Mouse (Mus musculus) small intestine, adult 2 months (tissue): Measurements from ENCODE around the gene Swt1. TPM values are rescaled to one million over a fixed set of nuclear protein-coding genes. Genes with fewer than 3 reads are reported as not detected.

Source experiments
- H3K27ac ChIP-seq: fragments of 200-500 bp; 2 replicates; pipeline ENCODE4 v1.5.1; 2012; ENCODE audit warnings: low read depth, low read length, control low read depth, inconsistent platforms; ENCODE audit not compliant: insufficient read depth
- H3K27me3 ChIP-seq: fragments of 200-500 bp; 2 replicates; pipeline ENCODE4 v1.6.1; 2012; ENCODE audit warnings: mild to moderate bottlenecking, moderate library complexity, low read length, inconsistent platforms; ENCODE audit not compliant: control insufficient read depth, insufficient read depth
- H3K36me3 ChIP-seq: fragments of 200-500 bp; 2 replicates; pipeline ENCODE4 v1.6.1; 2012; ENCODE audit warnings: mild to moderate bottlenecking, low read length, control low read depth, inconsistent platforms; ENCODE audit not compliant: control insufficient read depth, insufficient read depth
- H3K4me1 ChIP-seq: fragments of 200-500 bp; 2 replicates; pipeline ENCODE4 v1.6.1; 2012; ENCODE audit warnings: low read length, inconsistent platforms, mixed read lengths; ENCODE audit not compliant: control insufficient read depth, insufficient read depth, insufficient read length
- H3K4me3 ChIP-seq: fragments of 200-500 bp; 2 replicates; pipeline ENCODE4 v1.5.1; 2012; ENCODE audit warnings: low read depth, mild to moderate bottlenecking, control low read depth, inconsistent platforms, low read length, moderate library complexity
- CTCF ChIP-seq: fragments of 200-500 bp; IDR thresholded peaks from 2 replicates; pipeline ENCODE4 v1.5.1; 2012; ENCODE audit warnings: low read depth, mild to moderate bottlenecking, control low read depth, inconsistent platforms, low read length, moderate library complexity, mixed read lengths; ENCODE audit not compliant: insufficient replicate concordance, insufficient read length; ENCODE audit errors: extremely low read depth
- POLR2A ChIP-seq: fragments of 200-500 bp; IDR thresholded peaks from 2 replicates; pipeline ENCODE4 v1.6.1; 2012; ENCODE audit warnings: low read depth, mild to moderate bottlenecking, control low read depth, inconsistent platforms, low read length, moderate library complexity
- WGBS: fragments of 180-500 bp; shearing (Covaris S2); methylation state at CpG from one replicate; pipeline ENCODE4 v1.1.7; 2018; 5-methylcytosine and 5-hydroxymethylcytosine counted together
- polyA plus RNA-seq: library from polyadenylated mRNA; depleted of rRNA; stranded (reverse); fragments of >200 nt; gene quantifications from 2 replicates; pipeline ENCODE4 v1.2.3, GENCODE M21; 2012; rRNA removed

Gene Swt1
- polyA plus RNA-seq, 1 experiment, result 2.3 TPM

GRCm38 (mm10) chr1:151338941-151339340 lies 89.3 kb downstream of the Swt1 start:
- 20% methylated on average over 2 of the region's 2 CpGs for WGBS
- Histone ChIP-seq H3K27ac (peak overlapping the region; percentile 79), H3K4me3 (no peak overlapping the region), H3K4me1 (peaks cover 21% of the 10 kb centered on the region), H3K27me3 (no peaks in the 10 kb centered on the region), H3K36me3 (no peaks in the 10 kb centered on the region)
- TF ChIP-seq POLR2A, result no peak
- no peak for TF ChIP-seq CTCF

GRCm38 (mm10) chr1:151338234-151338633 lies 90.0 kb downstream of the Swt1 start:
- Histone ChIP-seq H3K4me1 (peaks cover 24% of the 10 kb centered on the region), H3K27me3 (no peaks in the 10 kb centered on the region), H3K27ac (peak overlapping the region; percentile 79), H3K36me3 (no peaks in the 10 kb centered on the region), H3K4me3 (no peak overlapping the region)
- no peak for TF ChIP-seq POLR2A
- TF ChIP-seq CTCF, result no peak

- 22% methylated on average over 3 of the region's 3 CpGs for WGBS
- Histone ChIP-seq H3K4me1 (peaks cover 15% of the 10 kb centered on the region; the same call in 1 of the 2 replicates), H3K36me3 (no peaks in the 10 kb centered on the region), H3K4me3 (no peak overlapping the region), H3K27me3 (no peaks in the 10 kb centered on the region), H3K27ac (peak overlapping the region; percentile 30)
- TF ChIP-seq POLR2A (no peak), CTCF (no peak)
Measured at GRCm38 (mm10) chr1:151332819-151333218, 95.4 kb downstream of the Swt1 start.

- TF ChIP-seq CTCF, result no peak
- no peak for TF ChIP-seq POLR2A
- Histone ChIP-seq H3K4me1 (peaks cover 24% of the 10 kb centered on the region; the same call in 1 of the 2 replicates), H3K27ac (0 out of 2 replicates have a peak overlapping the region, but pooled peaks have one; percentile 41), H3K36me3 (no peaks in the 10 kb centered on the region), H3K27me3 (no peaks in the 10 kb centered on the region), H3K4me3 (no peak overlapping the region)
- WGBS, result 74% methylated on average over 7 of the region's 7 CpGs
Measured at GRCm38 (mm10) chr1:151329601-151330000, 98.7 kb downstream of the Swt1 start.

- no peaks in the 10 kb centered on the region for H3K27me3 ChIP-seq
- 31% methylated on average over 14 of the region's 14 CpGs for WGBS
- no peak for TF ChIP-seq CTCF
- TF ChIP-seq POLR2A, result no peak
Measured at GRCm38 (mm10) chr1:151328341-151329097, 99.7 kb downstream of the Swt1 start.

GRCm38 (mm10) chr1:151325328-151325727 lies 102.9 kb downstream of the Swt1 start:
- TF ChIP-seq CTCF (no peak), POLR2A (no peak)
- H3K4me1 ChIP-seq, result peaks cover 18% of the 10 kb centered on the region; the same call in 1 of the 2 replicates
- H3K36me3 ChIP-seq, result no peaks in the 10 kb centered on the region
- no peak overlapping the region for H3K4me3 ChIP-seq
- peak overlapping the region; percentile 64; the same call in 1 of the 2 replicates for H3K27ac ChIP-seq
- 18% methylated on average over 1 of the region's 1 CpGs for WGBS
- no peaks in the 10 kb centered on the region for H3K27me3 ChIP-seq

More at GRCm38 (mm10) chr1:151328341-151329097, 99.7 kb downstream of the Swt1 start:
- Histone ChIP-seq H3K4me3 (no peak overlapping the region), H3K27ac (peak overlapping the region; percentile 69), H3K4me1 (peaks cover 22% of the 10 kb centered on the region; the same call in 1 of the 2 replicates), H3K36me3 (no peaks in the 10 kb centered on the region)

GRCm38 (mm10) chr1:151320408-151320807 lies 107.8 kb downstream of the Swt1 start:
- WGBS, result 46% methylated on average over 4 of the region's 4 CpGs

GRCm38 (mm10) chr1:151319267-151319666 lies 109.0 kb downstream of the Swt1 start:
- H3K36me3 ChIP-seq, result no peaks in the 10 kb centered on the region
- H3K4me1 ChIP-seq, result 0 out of 2 replicates have a peak, but pooled peaks cover 2% of the 10 kb centered on the region
- H3K4me3 ChIP-seq, result no peak overlapping the region
- TF ChIP-seq CTCF (no peak), POLR2A (no peak)
- H3K27ac ChIP-seq, result no peak overlapping the region
- H3K27me3 ChIP-seq, result no peaks in the 10 kb centered on the region
- 80% methylated on average over 7 of the region's 7 CpGs for WGBS

More at GRCm38 (mm10) chr1:151320408-151320807, 107.8 kb downstream of the Swt1 start:
- H3K27ac ChIP-seq, result no peak overlapping the region
- no peaks in the 10 kb centered on the region for H3K36me3 ChIP-seq
- no peaks in the 10 kb centered on the region for H3K27me3 ChIP-seq
- H3K4me1 ChIP-seq, result 0 out of 2 replicates have a peak, but pooled peaks cover 2% of the 10 kb centered on the region
- no peak overlapping the region for H3K4me3 ChIP-seq
- TF ChIP-seq POLR2A, result no peak
- no peak for TF ChIP-seq CTCF

Other genes starting within 250 kb of the Swt1 start
- 0.09 TPM in 1 of 2 replicates, not detected in the other for gene Gm47985, start 245.9 kb downstream of the Swt1 start, polyA plus RNA-seq
- 0.16 TPM in 1 of 2 replicates, not detected in the other for gene Gm8947, start 236.1 kb downstream of the Swt1 start, polyA plus RNA-seq
- gene Gm47995, start 230.0 kb downstream of the Swt1 start, polyA plus RNA-seq, result 0.27 and 0.42 TPM in 2 replicates
- 1.3 TPM in 1 of 2 replicates, not detected in the other for gene 3110040M04Rik, start 224.3 kb downstream of the Swt1 start, polyA plus RNA-seq
- 0.13 TPM in 1 of 2 replicates, not detected in the other for gene Gm47996, start 218.3 kb downstream of the Swt1 start, polyA plus RNA-seq
- 14.1 and 37.6 TPM in 2 replicates for gene Ivns1abp, start 84.0 kb downstream of the Swt1 start, polyA plus RNA-seq
- gene Trmt1l, start 87 bp upstream of the Swt1 start, polyA plus RNA-seq, result 8.5 and 15.7 TPM in 2 replicates
- gene Rnf2, start 72.5 kb upstream of the Swt1 start, polyA plus RNA-seq, result 2.4 and 4.6 TPM in 2 replicates
- 1.6 TPM in 2 replicates for gene Fam129a, start 142.7 kb upstream of the Swt1 start, polyA plus RNA-seq